10 mouse cellular contexts compared by ENCODE assay signal in the genomic region with DNA sequence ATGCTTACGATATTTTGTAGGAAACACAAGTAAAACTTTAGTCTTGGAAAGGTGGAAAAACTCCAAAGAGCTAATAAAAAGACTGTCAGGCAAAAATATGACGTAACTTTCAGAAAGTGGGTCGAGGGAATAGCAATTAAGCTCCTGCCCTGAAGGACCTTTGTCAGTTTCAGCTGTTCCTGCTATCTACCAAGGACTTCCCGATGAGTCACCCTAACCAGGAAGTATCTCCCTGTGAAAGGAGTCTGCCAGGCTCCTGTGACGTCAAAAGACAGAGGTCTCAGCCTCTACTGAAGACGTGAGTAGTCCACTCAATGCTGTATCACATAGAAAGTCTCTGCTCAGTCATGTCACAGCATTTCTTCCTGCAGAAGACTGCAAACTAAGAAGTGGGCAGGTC. TPM values are rescaled to one million over a fixed set of nuclear protein-coding genes. Genes with fewer than 3 reads are reported as not detected.
DNase-seq lines count a peak whose midpoint lies in the region; ATAC-seq and TF ChIP-seq lines count a peak whose summit lies in the region.
"Had no signal": no experiment of that assay in that cellular context is flagged by ENCODE, and none has a peak within 500 bp of the region (broad histone marks: within the 10 kb centered on the region; RNA-seq: fewer than 3 reads in every experiment).

No protein-coding gene starts in this region.

- no peaks in the 10 kb centered on the region for H3K4me1 ChIP-seq in G1E (ENCODE audit: insufficient read depth, low read depth, low read length)

- no peaks in the 10 kb centered on the region for H3K27me3 ChIP-seq in G1E (ENCODE audit: insufficient read depth, low read length)

- H3K36me3 ChIP-seq in G1E (replicated peaks), result no peaks in the 10 kb centered on the region

- no peak for TF ChIP-seq CTCF in G1E (IDR thresholded peaks at IDR 0.05; ENCODE audit: low read depth, low read length)

- H3K4me3 ChIP-seq in G1E (ENCODE audit: low read depth, low read length), result no peak overlapping the region

- peak; percentile 34; the same call in 1 of the 2 replicates for ATAC-seq in G1E (ENCODE audit: extremely low read depth, insufficient number of reproducible peaks, low FRiP score, poor library complexity, severe bottlenecking)
- ATAC-seq: forebrain, embryonic 16.5 days had no signal

- H3K9me3 ChIP-seq in G1E (replicated peaks), result no peaks in the 10 kb centered on the region

- peak; percentile 12 for DNase-seq in kidney, adult 9 months
- no peak for DNase-seq in kidney, adult 18-20 months
- DNase-seq in G1E (ENCODE audit: low spot score) (no peak), MN1 (ENCODE audit: low spot score) (no peak)
- DNase-seq in brain, adult 2 months (ENCODE audit: low read depth, low spot score), result peak; percentile 16
- peak; percentile 42 for DNase-seq in lung, postnatal 36 days
- no peak for DNase-seq in thymus, postnatal 4 days
- DNase-seq: right cerebral cortex, postnatal 25 days had no signal

RNA-seq across cellular contexts. Expression of a gene that starts 9.5 kb away (rescaled TPM):
- total RNA-seq in G1E (2014; fragmentation: Nextera tagmentation), result not detected in 2 replicates
- 0.12 and 0.16 TPM in 2 replicates for total RNA-seq in G1E (2017)
- polyA plus RNA-seq in G1E (2012), result not detected in 2 replicates
- polyA plus RNA-seq: forebrain, embryonic 16.5 days had no signal

RNA-seq across cellular contexts. Expression of a gene that starts 34.2 kb away (rescaled TPM):
- 0.53 TPM in 1 of 2 replicates, not detected in the other for total RNA-seq in G1E (2014; fragmentation: Nextera tagmentation)
- 0.49 and 0.52 TPM in 2 replicates for total RNA-seq in G1E (2017)
- polyA plus RNA-seq in G1E (2012), result not detected in 2 replicates
- total RNA-seq: left cerebral cortex, postnatal 25 days had no signal
- polyA plus RNA-seq: forebrain, embryonic 16.5 days had no signal

RNA-seq across cellular contexts. Expression of a gene that starts 49.1 kb away (rescaled TPM):
- total RNA-seq in G1E (2014; fragmentation: Nextera tagmentation) (not detected in 2 replicates), G1E (2017) (1.8 and 2.1 TPM in 2 replicates)
- polyA plus RNA-seq in G1E (2012), result not detected in 2 replicates

Comparison
In these comparisons a context has a peak if more than half of its experiments do, and no peak if none do; other contexts are left out.
1. DNase-seq: peak in kidney, adult 9 months (single experiment), brain, adult 2 months (single experiment) and lung, postnatal 36 days (single experiment); none in kidney, adult 18-20 months (single experiment), G1E (single experiment), thymus, postnatal 4 days (single experiment) and MN1 (single experiment).